Mouse (Mus musculus) liver, embryonic 14.5 days (tissue): ENCODE data around the gene Tmem262. TPM values are rescaled to one million over a fixed set of nuclear protein-coding genes. Genes with fewer than 3 reads are reported as not detected.

Experiments used
- ATAC-seq: fragments of 200-750 bp; cut with Nextera tagmentation; 2 replicates; pipeline ENCODE4 v1.8.0; 2017; ENCODE audit warnings: moderate number of reproducible peaks, mild to moderate bottlenecking, moderate library complexity; ENCODE audit not compliant: insufficient read depth
- DNase-seq, 3 experiments: peaks; one replicate each; pipeline ENCODE4 v3.0.0-alpha.2; 2012 to 2013; ENCODE audit warnings: low read depth in 3 of 3, low spot score in 3 of 3
- H3K27ac ChIP-seq: fragments of 300-500 bp; sonication (generic); 2 replicates; pipeline ENCODE4 v1.5.1; 2014; ENCODE audit warnings: moderate library complexity, mild to moderate bottlenecking, control low read depth, inconsistent platforms
- H3K27me3 ChIP-seq: fragments of 300-500 bp; sonication (generic); 2 replicates; pipeline ENCODE4 v1.6.1; 2014; ENCODE audit warnings: mild to moderate bottlenecking, low read length, moderate library complexity; ENCODE audit not compliant: control insufficient read depth, insufficient read depth
- H3K36me3 ChIP-seq: fragments of 300-500 bp; sonication (generic); replicated peaks from 2 replicates; pipeline ENCODE4 v1.6.1; 2014; ENCODE audit warnings: low read depth; ENCODE audit not compliant: control insufficient read depth, insufficient read depth
- H3K4me1 ChIP-seq, 2 experiments: fragments of 200-500 bp in 1 of 2; fragments of 300-500 bp in 1 of 2; sonication (generic) in 1 of 2; replicated peaks; 2 replicates each; pipeline ENCODE4 v1.6.1; 2012 to 2014; ENCODE audit warnings: antibody characterized with exemption in 1 of 2, inconsistent platforms in 1 of 2, low read length in 1 of 2; ENCODE audit not compliant: control insufficient read depth in 2 of 2, insufficient read depth in 2 of 2
- H3K4me2 ChIP-seq: fragments of 300-500 bp; sonication (generic); 2 replicates; pipeline ENCODE4 v1.6.1; 2014; ENCODE audit warnings: low read depth, mild to moderate bottlenecking, control low read depth, moderate library complexity
- H3K4me3 ChIP-seq, 2 experiments: fragments of 200-500 bp in 1 of 2; fragments of 300-500 bp in 1 of 2; sonication (generic) in 1 of 2; 2 replicates each; pipeline ENCODE4 v1.5.1; 2012 to 2014; ENCODE audit warnings: low read depth in 2 of 2, low read length in 2 of 2, mild to moderate bottlenecking in 2 of 2, control low read depth in 1 of 2, inconsistent platforms in 1 of 2, moderate library complexity in 1 of 2; ENCODE audit not compliant: insufficient read depth in 1 of 2
- H3K9ac ChIP-seq: fragments of 300-500 bp; sonication (generic); replicated peaks from 2 replicates; pipeline ENCODE4 v1.6.1; 2014; ENCODE audit warnings: mild to moderate bottlenecking, control low read depth, moderate library complexity
- H3K9me3 ChIP-seq: fragments of 300-500 bp; sonication (generic); 2 replicates; pipeline ENCODE4 v1.6.1; 2016; ENCODE audit warnings: low read length, mixed read lengths; ENCODE audit not compliant: control insufficient read depth
- CTCF ChIP-seq: IDR thresholded peaks from 2 replicates; pipeline ENCODE4 v1.5.1; 2016; ENCODE audit warnings: antibody characterized with exemption, low read depth, control low read depth
- EP300 ChIP-seq: IDR thresholded peaks from 2 replicates; pipeline ENCODE4 v1.6.1; 2016; ENCODE audit warnings: antibody characterized with exemption, low read depth
- WGBS: fragments of 180-500 bp; shearing (Covaris S2); extraction: QIAGEN DNeasy Blood & Tissue Kit; methylation state at CpG from one replicate; pipeline ENCODE4 v1.1.7; 2014; ENCODE audit not compliant: insufficient replicate concordance; 5-methylcytosine and 5-hydroxymethylcytosine counted together
- polyA plus RNA-seq, 2 experiments: library from polyadenylated mRNA; depleted of rRNA in 1 of 2; stranded (reverse) in 1 of 2; unstranded in 1 of 2; fragments of >200 nt; fragmentation: Nextera tagmentation in 1 of 2; extraction: Ambion mirVana in 1 of 2; gene quantifications; 2 replicates each; pipeline versions ENCODE4 v1.2.1 to v1.2.3; 2012 to 2014

The Tmem262 gene
- polyA plus RNA-seq, 2 experiments: not detected

DNA sequence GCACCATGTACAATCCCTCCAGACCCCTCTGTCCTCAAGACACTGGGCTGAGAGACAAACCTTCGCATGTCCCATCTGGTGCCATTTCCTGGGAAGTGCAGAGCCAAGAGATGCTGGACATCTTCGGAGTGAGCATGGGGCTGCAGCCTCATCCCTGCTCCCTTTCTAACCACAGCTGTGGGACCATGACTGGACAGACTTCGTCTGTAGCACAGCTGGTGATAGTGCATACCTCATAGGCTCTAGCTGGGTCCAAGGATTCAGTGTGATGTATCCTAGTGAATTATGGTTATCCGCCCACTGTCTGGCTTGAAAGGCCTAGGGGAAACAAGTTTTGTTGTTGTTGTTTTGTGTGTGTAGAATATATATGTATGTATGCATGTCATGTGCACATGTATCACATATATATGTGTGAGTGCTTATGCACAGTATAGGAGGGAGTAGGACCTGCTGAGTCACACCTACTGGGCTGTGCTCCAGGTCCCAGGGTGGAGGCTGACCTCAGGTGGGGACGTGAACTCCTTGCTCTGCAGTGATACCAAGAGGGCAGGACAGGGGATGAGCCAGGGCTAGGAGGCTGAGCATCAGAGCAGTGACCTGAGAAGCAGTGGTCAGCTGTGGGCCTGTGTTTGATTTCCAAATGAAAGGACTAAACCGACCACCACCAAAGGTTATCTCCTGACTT is 22.5 kb downstream of the Tmem262 start:
- Histone ChIP-seq H3K4me2 (no peak overlapping the region), H3K27me3 (no peaks in the 10 kb centered on the region), H3K27ac (peak overlapping the region; percentile 61), H3K36me3 (no peaks in the 10 kb centered on the region; the same call in 1 of the 2 replicates), H3K4me1 (peaks cover 23 to 24% of the 10 kb centered on the region in 2 experiments), H3K9me3 (no peaks in the 10 kb centered on the region), H3K9ac (no peak overlapping the region), H3K4me3 (no peak overlapping the region)
- peak; percentile 90 for ATAC-seq
- no peak for DNase-seq
- TF ChIP-seq CTCF: no peak
- no peak for TF ChIP-seq EP300
- 54% methylated on average over 6 of the region's 6 CpGs for WGBS

DNA sequence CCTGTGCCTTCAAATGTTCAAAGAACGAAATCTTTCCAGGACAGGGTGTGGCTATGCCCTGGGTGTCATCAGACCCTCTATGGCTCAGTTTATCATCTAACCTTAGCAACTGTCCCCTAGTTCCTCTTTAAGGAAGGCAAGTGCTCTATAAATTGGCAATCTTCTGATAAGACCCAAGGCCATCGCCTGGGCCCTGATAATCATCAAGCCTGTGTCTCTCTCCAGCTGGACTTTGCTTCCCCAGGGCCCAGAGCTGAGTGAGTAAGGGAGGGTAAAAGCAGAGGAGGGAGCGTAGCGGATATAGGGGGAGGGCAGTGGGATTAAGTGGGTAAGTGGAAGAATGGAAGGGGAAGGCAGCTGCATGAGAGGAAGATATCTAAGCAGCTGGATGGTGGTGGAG is 24.6 kb downstream of the Tmem262 start:
- Histone ChIP-seq H3K9ac (peak overlapping the region; percentile 18; the same call in 1 of the 2 replicates), H3K36me3 (no peaks in the 10 kb centered on the region; the same call in 1 of the 2 replicates), H3K4me1 (peaks cover 23 to 24% of the 10 kb centered on the region in 2 experiments), H3K9me3 (no peaks in the 10 kb centered on the region), H3K27me3 (no peaks in the 10 kb centered on the region), H3K4me3 (no peak overlapping the region), H3K4me2 (no peak overlapping the region), H3K27ac (no peak overlapping the region)
- WGBS: 44% methylated on average over 4 of the region's 4 CpGs
- no peak for DNase-seq
- TF ChIP-seq EP300: no peak
- no peak for TF ChIP-seq CTCF
- no peak for ATAC-seq

DNA sequence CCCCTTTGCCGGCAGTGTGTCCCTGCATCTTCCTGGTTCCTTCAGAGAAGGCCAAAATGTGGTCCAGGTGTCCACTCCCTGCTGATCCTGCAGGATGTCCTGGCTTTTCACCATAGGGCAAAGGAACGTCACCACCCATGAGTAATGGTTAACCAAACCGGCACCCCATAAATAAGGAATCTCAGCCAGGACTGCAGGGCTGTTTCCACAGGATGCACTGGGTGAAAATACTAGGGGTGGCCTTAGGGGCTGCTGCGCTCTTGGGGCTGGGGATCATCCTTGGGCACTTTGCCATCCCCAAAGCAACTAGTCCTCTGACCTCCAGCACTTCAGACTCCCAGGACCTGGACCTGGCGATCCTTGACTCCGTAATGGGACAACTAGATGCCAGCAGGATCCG is 25.8 kb downstream of the Tmem262 start, which contains the start of gene Naaladl1:
Gene Naaladl1, plus strand, starts transcription at position 197 of the 400 bp plus-strand sequence.
- Histone ChIP-seq H3K9ac (no peak within 1 kb of the TSS), H3K4me1 (peaks cover 23 to 24% of the 10 kb centered on the region in 2 experiments), H3K27ac (no peak within 1 kb of the TSS), H3K4me3 (no peak within 1 kb of the TSS), H3K9me3 (no peaks in the 10 kb centered on the region), H3K36me3 (no peaks in the 10 kb centered on the region), H3K27me3 (no peaks in the 10 kb centered on the region), H3K4me2 (no peak within 1 kb of the TSS)
- ATAC-seq (no peak), DNase-seq (no peak)
- 79% methylated on average over 7 of the region's 7 CpGs for WGBS
- no peak for TF ChIP-seq EP300
- no peak for TF ChIP-seq CTCF

DNA sequence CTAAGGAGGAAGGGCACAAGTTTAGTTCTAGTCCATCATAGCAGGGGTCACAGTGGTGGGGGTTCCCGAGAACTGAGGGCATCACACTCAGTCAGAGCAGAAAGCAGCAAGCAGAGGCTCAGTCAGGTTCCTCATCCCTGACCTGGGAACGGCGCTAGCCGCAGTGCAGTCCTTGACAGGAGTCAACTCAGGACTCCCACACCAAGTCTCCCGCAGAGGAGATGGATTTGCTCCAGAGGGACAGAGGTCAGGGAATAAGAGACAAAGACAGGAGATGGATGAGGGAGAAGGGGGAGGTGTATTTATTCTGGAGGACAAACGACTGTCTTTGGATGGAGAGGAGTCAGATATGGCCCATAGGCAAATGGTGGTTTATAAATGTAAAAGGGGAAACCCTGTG is 33.3 kb downstream of the Tmem262 start:
- H3K27me3 ChIP-seq: no peaks in the 10 kb centered on the region
- WGBS: 64% methylated on average over 6 of the region's 6 CpGs
- H3K27ac ChIP-seq: no peak overlapping the region
- H3K9me3 ChIP-seq: no peaks in the 10 kb centered on the region
- DNase-seq (no peak), ATAC-seq (no peak)
- H3K4me1 ChIP-seq: peaks cover 6% of the 10 kb centered on the region in 2 experiments
- no peak overlapping the region for H3K9ac ChIP-seq
- peaks cover 6% of the 10 kb centered on the region for H3K36me3 ChIP-seq
- no peak overlapping the region for H3K4me3 ChIP-seq
- TF ChIP-seq EP300: no peak
- TF ChIP-seq CTCF: no peak
- H3K4me2 ChIP-seq: no peak overlapping the region

DNA sequence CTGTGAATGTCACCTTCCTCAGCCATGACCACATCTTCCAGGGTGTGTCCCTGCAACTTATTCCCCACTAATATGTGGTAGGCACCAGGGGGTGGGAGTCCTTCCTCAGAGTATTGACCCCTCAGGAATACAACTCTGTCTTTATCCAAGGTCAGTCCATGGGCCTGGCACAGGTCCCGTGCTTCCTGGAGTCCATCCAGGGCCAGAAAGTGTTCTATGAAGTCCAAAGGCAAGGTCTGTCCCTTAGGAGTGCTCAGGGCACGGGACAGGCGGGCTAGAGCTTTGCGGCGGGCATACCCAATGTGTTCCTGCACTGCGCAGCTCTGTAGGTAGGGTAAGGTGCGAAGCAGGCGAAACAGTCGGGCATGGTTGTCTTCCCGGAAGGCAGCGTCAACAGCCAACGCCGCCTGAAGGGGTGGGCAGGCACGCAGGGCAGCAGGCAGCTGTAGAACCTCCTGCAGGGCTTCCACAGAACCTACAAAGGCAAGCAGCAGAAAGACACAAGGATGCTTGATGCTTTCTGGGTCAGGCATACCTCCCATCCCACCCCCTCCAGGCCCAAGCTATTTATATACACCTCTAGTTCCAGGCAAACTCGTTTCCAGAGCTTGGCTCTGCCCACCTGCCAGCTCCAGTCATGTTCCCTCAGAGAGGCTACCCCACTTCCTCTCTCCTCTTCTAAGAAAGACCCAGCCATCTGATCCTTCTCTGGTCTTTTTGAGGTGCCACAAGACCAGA is 36.4 kb downstream of the Tmem262 start:
- WGBS: 84% methylated on average over 15 of the region's 15 CpGs
- Histone ChIP-seq H3K4me1 (peaks cover 9% of the 10 kb centered on the region in 2 experiments), H3K36me3 (peaks cover 15% of the 10 kb centered on the region), H3K27ac (no peak overlapping the region), H3K4me2 (peak overlapping the region; percentile 97), H3K27me3 (no peaks in the 10 kb centered on the region), H3K9ac (peak overlapping the region; percentile 37), H3K4me3 (peak overlapping the region in 1 of 2 experiments; percentile 84; a peak in 2 of 4 replicates), H3K9me3 (no peaks in the 10 kb centered on the region)
- DNase-seq (no peak), ATAC-seq (no peak)
- TF ChIP-seq CTCF (no peak), EP300 (no peak)
